Mouse (Mus musculus): ENCODE data around the gene Ube2g2.

Ube2g2 gene

GRCm38 (mm10) chr10:77626036-77626435 lies 4.0 kb downstream of the Ube2g2 start:
- Histone ChIP-seq H3K9me3 (ENCODE audit: low read length) (no peaks in the 10 kb centered on the region), H3K27me3 (ENCODE audit: insufficient read depth, low read length) (no peaks in the 10 kb centered on the region), H3K4me3 (replicated peaks; ENCODE audit: low read length) (no peak overlapping the region), H3K36me3 (ENCODE audit: insufficient read depth, low read length) (peaks cover 53% of the 10 kb centered on the region), H3K4me1 (replicated peaks; ENCODE audit: low read depth, low read length) (peaks cover 70% of the 10 kb centered on the region)
- no peak for TF ChIP-seq NANOG (IDR thresholded peaks at IDR 0.05; ENCODE audit: borderline replicate concordance, low read length)
- TF ChIP-seq POU5F1 (IDR thresholded peaks at IDR 0.05; ENCODE audit: borderline replicate concordance, low read length) = no peak
- no peak for TF ChIP-seq CTCF (conservative IDR thresholded peaks at IDR 0.05; ENCODE audit: low read length)

- Histone ChIP-seq H3K4me1 (replicated peaks; ENCODE audit: low read depth, low read length) (peaks cover 66% of the 10 kb centered on the region), H3K27me3 (ENCODE audit: insufficient read depth, low read length) (no peaks in the 10 kb centered on the region), H3K36me3 (ENCODE audit: insufficient read depth, low read length) (peaks cover 58% of the 10 kb centered on the region), H3K9me3 (ENCODE audit: low read length) (no peaks in the 10 kb centered on the region), H3K4me3 (replicated peaks; ENCODE audit: low read length) (no peak overlapping the region)
- TF ChIP-seq POU5F1 (IDR thresholded peaks at IDR 0.05; ENCODE audit: borderline replicate concordance, low read length) = no peak
- no peak for TF ChIP-seq NANOG (IDR thresholded peaks at IDR 0.05; ENCODE audit: borderline replicate concordance, low read length)
- no peak for TF ChIP-seq CTCF (conservative IDR thresholded peaks at IDR 0.05; ENCODE audit: low read length)
These were observed 4.5 kb downstream of the Ube2g2 start for GRCm38 (mm10) chr10:77626591-77626990.

GRCm38 (mm10) chr10:77627497-77627896 lies 5.4 kb downstream of the Ube2g2 start:
- no peaks in the 10 kb centered on the region for H3K9me3 ChIP-seq (ENCODE audit: low read length)
- H3K4me1 ChIP-seq (replicated peaks; ENCODE audit: low read depth, low read length) = peaks cover 63% of the 10 kb centered on the region
- H3K36me3 ChIP-seq (ENCODE audit: insufficient read depth, low read length) = peaks cover 65% of the 10 kb centered on the region
- TF ChIP-seq NANOG (IDR thresholded peaks at IDR 0.05; ENCODE audit: borderline replicate concordance, low read length) (no peak), CTCF (conservative IDR thresholded peaks at IDR 0.05; ENCODE audit: low read length) (peak; percentile 92)
- no peak overlapping the region for H3K4me3 ChIP-seq (replicated peaks; ENCODE audit: low read length)
- H3K27me3 ChIP-seq (ENCODE audit: insufficient read depth, low read length) = no peaks in the 10 kb centered on the region

- Histone ChIP-seq H3K36me3 (ENCODE audit: insufficient read depth, low read length) (peaks cover 76% of the 10 kb centered on the region), H3K9me3 (ENCODE audit: low read length) (no peaks in the 10 kb centered on the region), H3K27me3 (ENCODE audit: insufficient read depth, low read length) (no peaks in the 10 kb centered on the region), H3K4me1 (replicated peaks; ENCODE audit: low read depth, low read length) (peaks cover 49% of the 10 kb centered on the region), H3K4me3 (replicated peaks; ENCODE audit: low read length) (no peak overlapping the region)
- TF ChIP-seq CTCF (conservative IDR thresholded peaks at IDR 0.05; ENCODE audit: low read length) (no peak), NANOG (IDR thresholded peaks at IDR 0.05; ENCODE audit: borderline replicate concordance, low read length) (no peak), POU5F1 (IDR thresholded peaks at IDR 0.05; ENCODE audit: borderline replicate concordance, low read length) (no peak)
These were observed 7.1 kb downstream of the Ube2g2 start for GRCm38 (mm10) chr10:77629163-77629562.

- no peak for TF ChIP-seq POU5F1 (IDR thresholded peaks at IDR 0.05; ENCODE audit: borderline replicate concordance, low read length)
- TF ChIP-seq CTCF (conservative IDR thresholded peaks at IDR 0.05; ENCODE audit: low read length) = peak; percentile 7
- Histone ChIP-seq H3K4me3 (replicated peaks; ENCODE audit: low read length) (no peak overlapping the region), H3K36me3 (ENCODE audit: insufficient read depth, low read length) (peaks cover 75% of the 10 kb centered on the region), H3K27me3 (ENCODE audit: insufficient read depth, low read length) (no peaks in the 10 kb centered on the region), H3K9me3 (ENCODE audit: low read length) (no peaks in the 10 kb centered on the region), H3K4me1 (replicated peaks; ENCODE audit: low read depth, low read length) (peaks cover 41% of the 10 kb centered on the region)
These were observed 7.9 kb downstream of the Ube2g2 start for GRCm38 (mm10) chr10:77629970-77630369.

GRCm38 (mm10) chr10:77634016-77634415 lies 11.9 kb downstream of the Ube2g2 start:
- H3K4me1 ChIP-seq (replicated peaks; ENCODE audit: low read depth, low read length) = peaks cover 17% of the 10 kb centered on the region
- no peaks in the 10 kb centered on the region for H3K9me3 ChIP-seq (ENCODE audit: low read length)
- peaks cover 91% of the 10 kb centered on the region for H3K36me3 ChIP-seq (ENCODE audit: insufficient read depth, low read length)
- no peaks in the 10 kb centered on the region for H3K27me3 ChIP-seq (ENCODE audit: insufficient read depth, low read length)
- H3K4me3 ChIP-seq (replicated peaks; ENCODE audit: low read length) = no peak overlapping the region
- no peak for TF ChIP-seq NANOG (IDR thresholded peaks at IDR 0.05; ENCODE audit: borderline replicate concordance, low read length)
- TF ChIP-seq CTCF (conservative IDR thresholded peaks at IDR 0.05; ENCODE audit: low read length) = no peak
- no peak for TF ChIP-seq POU5F1 (IDR thresholded peaks at IDR 0.05; ENCODE audit: borderline replicate concordance, low read length)

GRCm38 (mm10) chr10:77634452-77635231 lies 12.6 kb downstream of the Ube2g2 start:
- TF ChIP-seq NANOG (IDR thresholded peaks at IDR 0.05; ENCODE audit: borderline replicate concordance, low read length) (no peak), POU5F1 (IDR thresholded peaks at IDR 0.05; ENCODE audit: borderline replicate concordance, low read length) (no peak), CTCF (conservative IDR thresholded peaks at IDR 0.05; ENCODE audit: low read length) (no peak)
- Histone ChIP-seq H3K27me3 (ENCODE audit: insufficient read depth, low read length) (no peaks in the 10 kb centered on the region), H3K4me1 (replicated peaks; ENCODE audit: low read depth, low read length) (peaks cover 12% of the 10 kb centered on the region)

GRCm38 (mm10) chr10:77636234-77636922 lies 14.3 kb downstream of the Ube2g2 start:
- Histone ChIP-seq H3K27me3 (ENCODE audit: insufficient read depth, low read length) (no peaks in the 10 kb centered on the region), H3K4me1 (replicated peaks; ENCODE audit: low read depth, low read length) (peaks cover 4% of the 10 kb centered on the region; the same call in 1 of the 2 replicates), H3K36me3 (ENCODE audit: insufficient read depth, low read length) (peaks cover 95% of the 10 kb centered on the region), H3K4me3 (replicated peaks; ENCODE audit: low read length) (no peak overlapping the region), H3K9me3 (ENCODE audit: low read length) (no peaks in the 10 kb centered on the region)
- TF ChIP-seq POU5F1 (IDR thresholded peaks at IDR 0.05; ENCODE audit: borderline replicate concordance, low read length) = no peak
- TF ChIP-seq NANOG (IDR thresholded peaks at IDR 0.05; ENCODE audit: borderline replicate concordance, low read length) = no peak
- TF ChIP-seq CTCF (conservative IDR thresholded peaks at IDR 0.05; ENCODE audit: low read length) = no peak

More at GRCm38 (mm10) chr10:77634452-77635231, 12.6 kb downstream of the Ube2g2 start:
- Histone ChIP-seq H3K9me3 (ENCODE audit: low read length) (no peaks in the 10 kb centered on the region), H3K4me3 (replicated peaks; ENCODE audit: low read length) (no peak overlapping the region), H3K36me3 (ENCODE audit: insufficient read depth, low read length) (peaks cover 95% of the 10 kb centered on the region)
